Comparison of ENCODE assay signal across 8 mouse cellular contexts in genomic region chr9:107298059-107298780, GRCm38 (mm10). TPM values are rescaled to one million over a fixed set of nuclear protein-coding genes. Genes with fewer than 3 reads are reported as not detected.
DNase-seq lines count a peak whose midpoint lies in the region; ATAC-seq and TF ChIP-seq lines count a peak whose summit lies in the region.

No protein-coding gene starts in this region.

- no peak for TF ChIP-seq CTCF in cerebellum, adult 2 months (IDR thresholded peaks at IDR 0.05; ENCODE audit: borderline replicate concordance, insufficient read depth, low read depth, low read length)

- H3K9ac ChIP-seq in forebrain, embryonic 15.5 days (replicated peaks), result no peak overlapping the region

- H3K27ac ChIP-seq in forebrain, embryonic 15.5 days (replicated peaks), result no peak overlapping the region
- H3K27ac ChIP-seq in cerebellum, adult 2 months (ENCODE audit: insufficient read depth, low read length), result no peak overlapping the region

- no peak overlapping the region for H3K4me3 ChIP-seq in forebrain, embryonic 15.5 days
- no peak overlapping the region for H3K4me3 ChIP-seq in cerebellum, adult 2 months (replicated peaks; ENCODE audit: insufficient read depth, low read depth, low read length)

- no peaks in the 10 kb centered on the region for H3K9me3 ChIP-seq in forebrain, embryonic 15.5 days

- peak; percentile 97 for DNase-seq in heart, adult 11 months
- DNase-seq in heart, adult 8-10 months (ENCODE audit: low spot score), result no peak
- DNase-seq in kidney, adult 9 months, result peak; percentile 74
- DNase-seq in lung, postnatal 14 days, result peak; percentile 67
- DNase-seq in right cerebral cortex, postnatal 36 days (ENCODE audit: low spot score in 2 of 2), result no peak
- DNase-seq in cerebellum, adult 2 months, result no peak
- DNase-seq in right cerebral cortex, postnatal 10 days (ENCODE audit: low spot score in 2 of 2), result no peak

- ATAC-seq in forebrain, embryonic 15.5 days (replicated peaks), result no peak

- no peak for TF ChIP-seq POLR2A in cerebellum, adult 2 months (IDR thresholded peaks at IDR 0.05; ENCODE audit: borderline replicate concordance, insufficient read depth, low read length)

- peaks cover 10% of the 10 kb centered on the region; the same call in 1 of the 2 replicates for H3K36me3 ChIP-seq in forebrain, embryonic 15.5 days

- H3K4me2 ChIP-seq in forebrain, embryonic 15.5 days (replicated peaks), result peak overlapping the region; percentile 80

- H3K27me3 ChIP-seq in forebrain, embryonic 15.5 days, result no peaks in the 10 kb centered on the region
- no peaks in the 10 kb centered on the region for H3K27me3 ChIP-seq in cerebellum, adult 2 months (ENCODE audit: control insufficient read depth, insufficient read depth, low read length)

- H3K4me1 ChIP-seq in forebrain, embryonic 15.5 days, result peaks cover 22% of the 10 kb centered on the region
- H3K4me1 ChIP-seq in cerebellum, adult 2 months (ENCODE audit: control insufficient read depth, insufficient read depth, low read length), result peaks cover 5% of the 10 kb centered on the region; the same call in 1 of the 2 replicates

- 81% methylated on average over 8 of the region's 8 CpGs for WGBS in forebrain, embryonic 15.5 days
- 67% methylated on average over 8 of the region's 8 CpGs for WGBS in cerebellum, adult 2 months

RNA-seq across cellular contexts. Expression of gene Cish, which starts 2.4 kb away (rescaled TPM):
- total RNA-seq in heart, adult 8-10 months (2022), result 100 to 1,000 TPM in 3 of 4 experiments, 10 to 100 TPM in 1; 87.1 to 234 (median 146) TPM
- 9.5 and 11.5 TPM in 2 replicates for polyA plus RNA-seq in forebrain, embryonic 15.5 days (2015; fragmentation: Nextera tagmentation; extraction: Ambion mirVana)
- 4.1 and 4.3 TPM in 2 replicates for polyA plus RNA-seq in cerebellum, adult 2 months (2012; rRNA removed)

RNA-seq across cellular contexts. Expression of gene Mapkapk3, which starts 8.5 kb away (rescaled TPM):
- total RNA-seq in heart, adult 8-10 months (2022), result 10 to 100 TPM; 27.2 to 38.4 (median 32.0) TPM
- 1.4 and 1.8 TPM in 2 replicates for polyA plus RNA-seq in forebrain, embryonic 15.5 days (2015; fragmentation: Nextera tagmentation; extraction: Ambion mirVana)
- 10.5 and 11.7 TPM in 2 replicates for polyA plus RNA-seq in cerebellum, adult 2 months (2012; rRNA removed)

RNA-seq across cellular contexts. Expression of gene Hemk1, which starts 39.9 kb away (rescaled TPM):
- 10 to 100 TPM; 17.3 to 24.0 (median 19.9) TPM for total RNA-seq in heart, adult 8-10 months (2022)
- polyA plus RNA-seq in forebrain, embryonic 15.5 days (2015; fragmentation: Nextera tagmentation; extraction: Ambion mirVana), result 14.6 and 16.0 TPM in 2 replicates
- 27.8 and 31.7 TPM in 2 replicates for polyA plus RNA-seq in cerebellum, adult 2 months (2012; rRNA removed)

RNA-seq across cellular contexts. Expression of gene 6430571L13Rik, which starts 42.2 kb away (rescaled TPM):
- total RNA-seq in heart, adult 8-10 months (2022), result 10 to 100 TPM in 1 of 4 experiments, 1 to 10 TPM in 3; 5.6 to 10.3 (median 6.4) TPM
- 4.1 and 4.5 TPM in 2 replicates for polyA plus RNA-seq in forebrain, embryonic 15.5 days (2015; fragmentation: Nextera tagmentation; extraction: Ambion mirVana)
- 44.9 and 52.5 TPM in 2 replicates for polyA plus RNA-seq in cerebellum, adult 2 months (2012; rRNA removed)

Comparison
In these comparisons a context has a peak if more than half of its experiments do, and no peak if none do; other contexts are left out.
1. DNase-seq: peak in heart, adult 11 months (single experiment), kidney, adult 9 months (single experiment) and lung, postnatal 14 days (single experiment); none in heart, adult 8-10 months (single experiment), right cerebral cortex, postnatal 36 days (0 of 2), cerebellum, adult 2 months (0 of 2) and right cerebral cortex, postnatal 10 days (0 of 2).